Mouse (Mus musculus): ENCODE measurements around the gene Ect2. TPM values are rescaled to one million over a fixed set of nuclear protein-coding genes. Genes with fewer than 3 reads are reported as not detected.

Gene Ect2
- total RNA-seq, 2 experiments from 2014 or later: 0.85 to 1.5 TPM

DNA sequence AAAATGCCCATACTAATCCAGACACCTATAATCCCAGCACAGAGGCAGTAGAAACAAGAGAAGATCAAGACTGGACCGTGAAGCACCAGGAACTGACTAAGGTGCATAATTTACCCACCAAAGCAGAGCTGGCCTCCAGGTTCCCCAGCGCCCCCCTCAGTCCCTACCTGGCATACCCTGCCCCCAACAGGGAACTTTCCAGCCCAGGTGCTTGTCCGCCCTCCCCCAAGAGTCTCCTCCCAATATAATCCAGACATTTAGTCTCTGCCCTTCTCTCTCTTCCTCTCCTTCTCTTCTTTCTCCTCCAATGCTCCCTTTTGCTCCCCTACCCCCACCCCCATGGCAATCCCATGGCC is 2.9 kb upstream of the Ect2 start:
- DNase-seq: no peak

DNA sequence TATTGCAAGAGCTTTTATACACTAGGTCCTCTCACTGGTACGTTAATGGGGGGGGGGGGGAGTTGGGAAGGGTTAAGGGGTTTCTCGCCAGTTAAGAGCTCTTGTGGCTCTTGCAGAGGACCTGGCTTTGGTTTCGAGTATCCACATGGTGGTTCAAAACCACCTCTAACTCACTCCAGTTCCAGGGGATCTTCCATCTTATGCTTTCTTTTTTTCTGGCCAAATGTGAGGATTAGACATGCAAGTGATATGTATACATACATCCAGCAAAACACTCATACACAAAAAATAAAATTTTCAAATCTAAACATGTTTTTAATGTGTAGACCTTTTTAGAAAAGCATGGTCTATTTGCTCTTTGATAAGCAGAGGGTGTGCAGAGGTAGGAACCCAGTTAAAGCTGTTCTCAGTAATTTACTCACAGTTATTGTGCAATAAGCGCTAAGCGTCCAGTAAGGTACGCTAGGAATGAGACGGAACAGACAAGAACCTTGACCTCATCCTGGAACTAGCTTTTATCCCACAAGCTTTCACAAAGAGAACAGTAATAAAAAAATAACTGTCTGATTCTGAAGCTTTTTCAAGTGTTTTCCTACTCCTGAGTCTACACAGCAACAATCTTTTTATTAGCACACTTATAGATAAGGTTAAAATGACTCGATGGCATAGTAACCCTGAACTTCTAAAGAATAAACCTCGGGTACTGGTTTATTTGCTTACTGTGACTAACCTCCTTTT is 2.3 kb upstream of the Ect2 start:
- DNase-seq: no peak

DNA sequence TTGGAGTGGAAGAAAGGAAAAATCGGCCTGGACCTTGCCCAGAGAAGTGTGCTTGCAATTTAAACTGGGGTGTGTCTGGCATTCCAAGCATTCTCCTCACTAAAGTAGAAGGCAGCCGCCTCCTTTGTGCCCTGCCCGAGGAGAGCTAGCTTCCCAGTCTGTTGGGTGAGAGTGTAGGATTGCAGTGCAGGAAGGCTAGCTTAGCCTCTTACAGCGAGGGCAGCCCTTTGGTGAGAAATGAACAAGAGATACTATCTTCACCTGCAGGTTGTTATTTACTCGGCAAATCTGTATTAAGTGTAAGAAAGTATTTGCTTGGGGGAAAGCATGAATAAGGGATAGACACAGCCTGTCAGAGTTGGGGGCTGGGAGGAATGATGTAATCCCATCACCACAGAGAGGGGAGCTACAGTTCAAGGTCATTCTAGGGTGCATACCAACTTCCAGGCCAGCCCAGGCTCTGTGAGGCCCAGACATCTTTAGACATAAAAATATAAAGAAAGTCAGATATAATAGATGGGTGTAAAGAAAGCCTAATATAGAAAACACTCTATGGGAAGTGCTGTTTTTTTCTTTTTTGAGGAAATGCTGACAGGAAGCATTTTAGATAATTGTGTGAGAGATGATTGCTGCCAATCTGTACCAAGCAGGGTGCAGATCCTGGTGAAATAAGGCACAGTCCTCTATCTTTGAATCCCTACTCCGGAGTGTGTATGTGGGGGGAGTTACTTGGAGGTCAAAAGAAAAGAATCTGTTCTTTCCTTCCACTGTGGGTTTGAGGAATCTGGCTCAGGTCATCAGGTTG is 1.6 kb upstream of the Ect2 start:
- no peak for DNase-seq

DNA sequence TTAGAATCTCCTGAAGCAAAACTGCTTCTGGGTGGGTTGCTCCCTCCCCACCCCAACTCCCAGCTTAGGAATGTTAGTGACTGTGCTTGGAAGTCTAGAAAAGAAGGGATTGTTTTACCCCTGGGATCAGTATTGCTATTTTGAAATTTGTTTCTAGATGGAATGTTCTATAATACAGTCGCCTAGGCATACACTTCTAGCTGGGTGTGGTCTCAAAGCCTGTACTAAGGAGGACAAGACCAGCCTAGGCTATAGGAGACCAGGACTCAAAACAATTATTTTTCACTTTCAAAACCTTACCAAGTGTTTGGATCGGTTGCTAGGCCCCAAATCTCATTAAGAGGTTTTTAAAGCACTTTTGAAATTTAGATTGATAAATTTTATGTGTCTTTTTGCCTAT is 602 bp upstream of the Ect2 start:
- no peak for DNase-seq

DNA sequence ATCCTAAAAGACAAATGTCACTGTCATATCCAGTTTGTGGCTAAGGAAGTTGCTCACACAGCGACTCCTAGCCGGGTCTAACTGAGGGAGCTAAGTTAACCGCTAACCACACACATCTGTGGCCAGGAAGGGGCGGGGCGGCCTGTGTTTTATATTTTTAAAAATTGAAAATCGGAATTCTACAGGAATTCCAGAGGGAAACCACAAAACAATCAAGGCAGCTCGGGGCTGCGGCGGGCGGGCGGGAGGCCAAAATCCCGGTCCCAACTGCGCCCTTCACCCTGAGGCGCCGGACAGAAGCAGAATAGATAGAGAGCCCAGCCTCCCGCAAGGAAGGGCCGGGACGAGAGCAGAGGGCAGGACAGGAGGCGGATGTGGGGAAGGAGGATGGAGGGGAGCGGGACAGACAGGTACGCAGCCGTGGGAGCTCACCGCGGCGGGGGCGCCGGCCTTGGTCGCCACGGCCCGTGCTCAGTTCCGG is 447 bp downstream of the Ect2 start:
- DNase-seq: no peak

DNA sequence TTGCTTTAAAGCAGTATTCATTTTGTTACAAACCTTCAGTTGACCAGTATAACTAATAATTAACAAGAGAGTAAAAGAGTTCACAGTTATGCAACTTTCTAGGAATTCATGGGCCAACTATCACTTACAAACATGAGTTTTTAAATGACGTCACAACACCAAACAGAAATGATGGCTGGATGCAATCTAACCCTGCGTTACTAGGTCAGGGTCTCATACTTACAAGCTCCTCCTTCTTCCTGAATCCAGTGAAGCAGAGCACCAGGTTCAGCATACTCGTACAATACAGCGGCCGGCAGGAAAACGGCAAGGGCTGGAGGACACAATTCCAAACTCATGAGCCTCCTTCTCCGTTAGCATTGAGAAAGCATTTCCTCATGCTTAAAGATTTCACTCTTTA is 7.9 kb downstream of the Ect2 start:
- no peak for DNase-seq

GRCm38 (mm10) chr3:27143570-27143969 is 10.1 kb downstream of the Ect2 start:
- no peak for DNase-seq

DNA sequence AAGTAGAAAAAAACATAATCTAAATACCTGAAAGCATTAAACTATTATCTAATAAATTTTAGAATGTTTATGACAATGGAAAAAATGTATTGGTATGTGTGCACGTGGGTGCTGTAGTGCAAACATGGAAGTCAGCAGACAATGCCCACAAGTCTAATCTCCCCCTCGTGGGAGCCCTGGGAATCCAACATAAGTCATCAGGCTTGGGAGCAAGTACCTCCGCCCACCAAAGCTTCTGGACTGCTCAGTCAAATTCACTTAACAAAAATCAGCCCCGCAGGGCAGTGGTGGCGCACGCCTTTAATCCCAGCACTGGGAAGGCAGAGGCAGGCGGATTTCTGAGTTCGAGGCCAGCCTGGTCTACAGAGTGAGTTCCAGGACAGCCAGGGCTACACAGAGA is 13.6 kb downstream of the Ect2 start:
- no peak for DNase-seq

- no peak for DNase-seq
Measured at GRCm38 (mm10) chr3:27121864-27122450, 31.7 kb downstream of the Ect2 start.

DNA sequence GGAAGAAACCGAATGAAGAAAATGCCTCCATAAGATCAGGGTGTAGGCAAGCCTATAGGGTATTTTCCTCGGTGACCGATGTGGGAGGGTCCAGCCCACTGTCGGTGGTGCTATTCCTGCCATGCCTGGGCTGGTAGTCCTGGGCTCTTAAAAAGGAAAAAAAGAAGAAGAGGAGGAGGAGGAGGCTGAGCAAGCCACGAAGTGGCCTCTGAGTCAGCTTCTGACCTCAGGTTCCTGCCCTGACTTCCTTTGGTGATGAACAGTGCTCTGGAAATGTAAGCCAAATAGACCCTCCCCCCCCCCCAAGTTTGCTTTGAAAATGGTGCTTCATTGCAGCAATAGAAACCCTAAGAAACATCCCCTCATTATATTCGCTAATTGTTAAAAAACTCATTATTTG is 32.7 kb downstream of the Ect2 start:
- DNase-seq: no peak

- DNase-seq: no peak
Measured at GRCm38 (mm10) chr3:27118227-27118626, 35.5 kb downstream of the Ect2 start.

GRCm38 (mm10) chr3:27110860-27111259 is 42.8 kb downstream of the Ect2 start:
- DNase-seq: no peak

GRCm38 (mm10) chr3:27109109-27109508 is 44.6 kb downstream of the Ect2 start:
- no peak for DNase-seq

- no peak for DNase-seq
Measured at GRCm38 (mm10) chr3:27107142-27107541, 46.5 kb downstream of the Ect2 start.

DNA sequence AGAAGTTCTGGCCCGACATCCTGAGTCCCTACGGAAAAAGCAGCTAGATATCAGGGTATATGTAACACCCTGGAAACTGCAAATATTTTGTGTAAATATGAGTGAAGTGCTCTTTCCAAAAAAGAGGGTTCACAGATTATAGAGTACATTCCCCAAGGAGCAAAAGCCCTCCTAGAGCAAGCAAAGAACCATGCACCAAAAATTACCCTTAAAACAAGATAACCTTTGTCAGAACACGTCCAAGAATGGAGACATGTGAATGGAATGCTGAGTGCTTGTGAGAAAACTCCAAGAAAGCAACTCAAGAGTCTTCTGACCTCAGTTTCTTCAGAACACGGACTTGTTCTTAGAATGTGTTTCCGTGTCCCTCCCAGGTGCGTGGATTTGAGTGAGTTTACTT is 50.7 kb downstream of the Ect2 start:
- DNase-seq: no peak

- DNase-seq: no peak
Measured at GRCm38 (mm10) chr3:27098633-27099032, 55.0 kb downstream of the Ect2 start.

GRCm38 (mm10) chr3:27086221-27086620 is 67.5 kb downstream of the Ect2 start:
- no peak for DNase-seq

DNA sequence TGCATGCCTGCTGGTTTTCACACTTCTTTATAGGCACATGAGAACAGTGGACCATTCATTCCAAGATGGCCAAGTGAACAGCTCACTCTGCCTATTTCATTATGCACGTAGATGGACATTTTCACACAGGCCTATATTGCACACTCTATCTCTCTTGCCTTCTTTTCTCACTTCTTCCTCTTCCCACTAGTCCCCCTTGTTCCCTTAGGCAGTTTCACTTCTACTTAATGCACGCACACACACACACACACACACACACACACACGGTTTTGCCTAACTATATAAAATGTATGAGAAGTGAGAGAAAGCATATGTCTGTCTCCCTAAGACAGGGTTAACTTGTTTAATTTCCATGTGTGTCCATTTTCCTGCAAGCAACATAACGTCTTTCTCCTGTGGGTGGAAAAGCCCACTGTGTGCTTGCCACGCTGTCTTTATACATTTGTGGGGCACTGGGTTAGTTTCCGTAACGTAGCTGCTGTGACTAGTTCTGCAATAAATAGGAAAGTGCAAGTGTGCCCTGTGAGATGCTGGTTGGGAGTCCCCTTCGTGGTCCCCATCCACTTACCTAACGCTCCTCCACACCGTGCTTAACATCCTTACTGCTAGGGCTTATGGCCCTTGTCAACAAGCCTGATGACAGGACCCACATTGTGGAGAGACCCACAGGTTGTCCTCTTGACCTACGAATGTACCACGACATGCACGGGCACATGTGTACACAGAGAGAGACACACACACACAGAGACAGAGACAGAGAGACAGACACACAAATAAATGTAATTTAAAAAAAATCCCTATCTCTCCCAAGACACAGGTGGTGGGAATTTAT is 72.2 kb downstream of the Ect2 start:
- no peak for DNase-seq

DNA sequence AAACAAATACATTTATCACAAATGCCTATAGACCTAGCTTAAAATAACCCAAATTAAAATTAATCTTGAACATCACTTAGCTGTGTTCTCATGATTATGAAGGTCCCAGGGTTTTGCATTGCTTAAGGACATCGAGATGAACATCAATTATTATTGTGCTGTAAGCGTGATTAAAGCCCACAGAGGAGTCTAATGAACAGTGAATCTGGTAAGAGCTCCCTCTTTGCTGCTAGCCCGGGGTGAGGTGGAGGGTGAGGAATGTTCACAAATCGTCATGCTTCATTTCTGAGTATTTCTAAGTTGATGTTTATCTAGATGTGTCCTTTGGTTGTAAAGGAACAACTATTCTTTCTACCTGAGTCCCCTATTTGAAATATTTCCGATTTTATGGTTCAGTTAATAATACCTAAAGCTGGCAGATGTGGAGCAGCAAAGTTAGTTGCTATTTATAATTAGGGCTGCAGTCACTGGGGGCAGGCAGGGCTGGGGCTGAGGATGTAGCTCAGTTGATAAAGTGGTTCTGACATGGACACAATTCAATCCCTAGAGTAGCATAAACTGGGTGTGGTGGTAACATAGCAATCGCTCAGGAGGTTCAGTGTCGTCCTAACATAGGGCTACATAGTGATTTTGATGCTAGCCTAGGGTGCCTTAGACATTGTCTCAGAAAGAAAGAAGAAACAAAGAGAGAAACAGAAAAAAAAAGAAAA is 73.5 kb downstream of the Ect2 start:
- no peak for DNase-seq

DNA sequence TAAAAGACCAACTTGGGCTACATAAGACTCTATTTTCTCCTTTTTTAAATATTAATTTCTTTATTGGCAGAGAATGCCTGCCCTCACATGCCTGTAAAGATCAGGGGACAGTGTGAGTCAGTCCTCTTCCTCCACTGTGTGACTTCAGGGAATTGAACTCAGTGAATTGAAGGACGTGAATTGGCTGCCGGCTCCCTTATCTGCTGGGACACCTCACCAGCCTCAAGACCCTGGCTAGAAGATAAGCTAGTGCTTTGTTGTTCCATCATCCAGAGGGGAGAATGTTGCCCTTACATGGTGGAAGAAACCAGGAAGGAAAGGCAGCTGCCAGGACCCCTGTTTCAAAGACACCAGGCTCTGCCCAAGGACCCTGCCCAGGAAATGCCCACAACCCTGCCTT is 79.8 kb downstream of the Ect2 start:
- no peak for DNase-seq

GRCm38 (mm10) chr3:27071706-27072105 is 82.0 kb downstream of the Ect2 start:
- no peak for DNase-seq

GRCm38 (mm10) chr3:27070340-27070739 is 83.3 kb downstream of the Ect2 start:
- no peak for DNase-seq
